Mouse (Mus musculus) liver (tissue): ENCODE measurements around the gene Cfap20.
A peak's percentile ranks its signal among the peaks of the same experiment; 100 is the strongest.

Experiments
- DNase-seq: peaks from one replicate; pipeline ENCODE4 v3.0.0-alpha.2; 2020; ENCODE audit warnings: mixed read lengths

Gene Cfap20

GRCm38 (mm10) chr8:95434686-95435439 lies at the start of gene Cfap20:
Gene Cfap20, minus strand, starts transcription at chr8:95434869.
- peak; percentile 99 for DNase-seq

- no peak for DNase-seq
Measured at GRCm38 (mm10) chr8:95470008-95470407, 35.3 kb upstream of the Cfap20 start.

- no peak for DNase-seq
Measured at GRCm38 (mm10) chr8:95468995-95469394, 34.3 kb upstream of the Cfap20 start.

GRCm38 (mm10) chr8:95466543-95466942 lies 31.9 kb upstream of the Cfap20 start:
- no peak for DNase-seq

GRCm38 (mm10) chr8:95452518-95452917 lies 17.8 kb upstream of the Cfap20 start:
- no peak for DNase-seq

GRCm38 (mm10) chr8:95450271-95450670 lies 15.6 kb upstream of the Cfap20 start:
- no peak for DNase-seq

- DNase-seq = no peak
Measured at GRCm38 (mm10) chr8:95447661-95448060, 13.0 kb upstream of the Cfap20 start.

- DNase-seq = no peak
Measured at GRCm38 (mm10) chr8:95445042-95445441, 10.4 kb upstream of the Cfap20 start.

- DNase-seq = no peak
Measured at GRCm38 (mm10) chr8:95441491-95442039, 6.9 kb upstream of the Cfap20 start.

GRCm38 (mm10) chr8:95440168-95440709 lies 5.6 kb upstream of the Cfap20 start:
- DNase-seq = no peak

- no peak for DNase-seq
Measured at GRCm38 (mm10) chr8:95439421-95439820, 4.8 kb upstream of the Cfap20 start.

- no peak for DNase-seq
Measured at GRCm38 (mm10) chr8:95437341-95437992, 2.8 kb upstream of the Cfap20 start.

GRCm38 (mm10) chr8:95435930-95436329 lies 1.3 kb upstream of the Cfap20 start:
- no peak for DNase-seq

GRCm38 (mm10) chr8:95435471-95435870 lies 802 bp upstream of the Cfap20 start:
- DNase-seq = no peak

- DNase-seq = peak; percentile 55
Measured at GRCm38 (mm10) chr8:95434233-95434632, 436 bp downstream of the Cfap20 start.

GRCm38 (mm10) chr8:95433124-95433523 lies 1.5 kb downstream of the Cfap20 start:
- DNase-seq = no peak

- no peak for DNase-seq
Measured at GRCm38 (mm10) chr8:95432471-95432870, 2.2 kb downstream of the Cfap20 start.

GRCm38 (mm10) chr8:95429945-95430344 lies 4.7 kb downstream of the Cfap20 start:
- DNase-seq = peak; percentile 29

GRCm38 (mm10) chr8:95427594-95428535 lies 6.8 kb downstream of the Cfap20 start:
- DNase-seq = peak; percentile 74

- no peak for DNase-seq
Measured at GRCm38 (mm10) chr8:95426781-95427281, 7.8 kb downstream of the Cfap20 start.

- DNase-seq = no peak
Measured at GRCm38 (mm10) chr8:95424682-95425081, 10.0 kb downstream of the Cfap20 start.

- no peak for DNase-seq
Measured at GRCm38 (mm10) chr8:95422193-95422810, 12.4 kb downstream of the Cfap20 start.
